Mouse (Mus musculus) kidney, adult 2 months (tissue): ENCODE data around the gene Nbas.

Experiments used
- CTCF ChIP-seq: fragments of 200-500 bp; conservative IDR thresholded peaks from 2 replicates; pipeline ENCODE4 v1.5.1; 2011; ENCODE audit warnings: low read depth, mild to moderate bottlenecking, control low read depth, low read length, moderate library complexity, mixed read lengths; ENCODE audit not compliant: insufficient read depth, insufficient read length
- POLR2A ChIP-seq: fragments of 200-500 bp; IDR thresholded peaks from one replicate; pipeline ENCODE4 v1.6.1; 2011; ENCODE audit warnings: low read depth, low read length, control low read depth

GRCm38 (mm10) chr12:13626803-13627706, 358.1 kb downstream of the Nbas start:
- TF ChIP-seq CTCF (peak; percentile 36; the same call in 1 of the 2 replicates), POLR2A (no peak)
